Mouse (Mus musculus): Measurements from ENCODE around the gene Ccdc149.

- TF ChIP-seq CTCF (IDR thresholded peaks at IDR 0.05) = no peak
- no peak for TF ChIP-seq POLR2A (IDR thresholded peaks at IDR 0.05; ENCODE audit: insufficient read depth, low read depth, low read length)
These were observed 12.0 kb downstream of the Ccdc149 start for GRCm38 (mm10) chr5:52459308-52459707.

All from heart, adult 2 months (tissue).